Mouse (Mus musculus) midbrain, embryonic 13.5 days (tissue): ENCODE results near the gene Zfp628. TPM values are rescaled to one million over a fixed set of nuclear protein-coding genes. Genes with fewer than 3 reads are reported as not detected.

Experiments used
- ATAC-seq: fragments of 200-750 bp; cut with Nextera tagmentation; 2 replicates; pipeline ENCODE4 v1.8.0; 2017; ENCODE audit warnings: mild to moderate bottlenecking, moderate TSS enrichment, moderate library complexity
- H3K27ac ChIP-seq: fragments of 300-500 bp; sonication (generic); 2 replicates; pipeline ENCODE4 v1.5.1; 2015; ENCODE audit warnings: inconsistent platforms, mild to moderate bottlenecking, moderate library complexity
- H3K27me3 ChIP-seq: fragments of 300-500 bp; sonication (generic); 2 replicates; pipeline ENCODE4 v1.6.1; 2015; ENCODE audit warnings: mild to moderate bottlenecking, inconsistent platforms
- H3K36me3 ChIP-seq: fragments of 300-500 bp; sonication (generic); 2 replicates; pipeline ENCODE4 v1.6.1; 2015; ENCODE audit warnings: mild to moderate bottlenecking, inconsistent platforms
- H3K4me1 ChIP-seq: fragments of 300-500 bp; sonication (generic); replicated peaks from 2 replicates; pipeline ENCODE4 v1.6.1; 2015; ENCODE audit warnings: inconsistent platforms
- H3K4me2 ChIP-seq: fragments of 300-500 bp; sonication (generic); replicated peaks from 2 replicates; pipeline ENCODE4 v1.6.1; 2015; ENCODE audit warnings: moderate library complexity, mild to moderate bottlenecking, inconsistent platforms
- H3K4me3 ChIP-seq: fragments of 300-500 bp; sonication (generic); replicated peaks from 2 replicates; pipeline ENCODE4 v1.5.1; 2015; ENCODE audit warnings: mild to moderate bottlenecking, inconsistent platforms
- H3K9ac ChIP-seq: fragments of 300-500 bp; sonication (generic); replicated peaks from 2 replicates; pipeline ENCODE4 v1.6.1; 2015; ENCODE audit warnings: mild to moderate bottlenecking, inconsistent platforms
- H3K9me3 ChIP-seq: fragments of 300-500 bp; sonication (generic); 2 replicates; pipeline ENCODE4 v1.6.1; 2016; ENCODE audit warnings: mild to moderate bottlenecking, inconsistent platforms
- WGBS: fragments of 180-500 bp; shearing (Covaris S2); methylation state at CpG from one replicate; pipeline ENCODE4 v1.1.7; 2015; 5-methylcytosine and 5-hydroxymethylcytosine counted together
- polyA plus RNA-seq: library from polyadenylated mRNA; unstranded; fragments of >200 nt; fragmentation: Nextera tagmentation; extraction: Ambion mirVana; gene quantifications from 2 replicates; pipeline ENCODE4 v1.2.1, GENCODE M21; 2015

Zfp628 gene
- polyA plus RNA-seq, 1 experiment from 2014 or later: 4.3 TPM

GRCm38 (mm10) chr7:4899649-4900522 is 15.1 kb upstream of the Zfp628 start:
- peak overlapping the region; percentile 48; the same call in 1 of the 2 replicates for H3K9ac ChIP-seq
- 5% methylated on average over 19 of the region's 19 CpGs for WGBS

GRCm38 (mm10) chr7:4900523-4900851 is 14.5 kb upstream of the Zfp628 start:
- peak; percentile 25; the same call in 1 of the 2 replicates for ATAC-seq
- peak overlapping the region; percentile 54 for H3K4me2 ChIP-seq
- H3K4me3 ChIP-seq: peak overlapping the region; percentile 30; the same call in 1 of the 2 replicates
- H3K9ac ChIP-seq: no peak overlapping the region
- no peak overlapping the region for H3K27ac ChIP-seq
- H3K9me3 ChIP-seq: no peaks in the 10 kb centered on the region
- no peaks in the 10 kb centered on the region for H3K27me3 ChIP-seq
- 17% methylated on average over 11 of the region's 11 CpGs for WGBS
- peaks cover 19% of the 10 kb centered on the region for H3K4me1 ChIP-seq
- no peaks in the 10 kb centered on the region for H3K36me3 ChIP-seq

More at GRCm38 (mm10) chr7:4899649-4900522, 15.1 kb upstream of the Zfp628 start:
- peak; percentile 57 for ATAC-seq
- Histone ChIP-seq H3K27me3 (no peaks in the 10 kb centered on the region), H3K36me3 (no peaks in the 10 kb centered on the region), H3K4me3 (peak overlapping the region; percentile 30), H3K9me3 (no peaks in the 10 kb centered on the region), H3K27ac (no peak overlapping the region), H3K4me1 (peaks cover 19% of the 10 kb centered on the region), H3K4me2 (peak overlapping the region; percentile 54)

DNA sequence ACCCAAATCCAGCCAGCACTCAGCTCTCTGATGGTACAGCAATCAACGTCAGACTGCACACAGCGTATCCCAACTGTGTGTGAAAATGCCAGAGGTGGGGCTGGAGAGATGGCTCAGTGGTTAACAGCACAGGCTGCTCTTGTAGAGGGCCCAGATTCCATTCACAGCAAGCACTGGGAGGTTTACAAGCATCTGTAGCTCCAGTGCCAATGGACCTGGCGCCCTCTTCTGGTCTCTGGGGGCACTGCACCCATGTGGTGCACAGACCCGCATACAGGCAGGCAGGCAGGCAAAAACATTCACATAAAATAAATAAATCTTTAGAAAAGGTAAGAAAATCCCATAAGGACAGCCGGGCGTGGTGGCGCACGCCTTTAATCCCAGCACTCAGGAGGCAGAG is 13.8 kb upstream of the Zfp628 start:
- no peak for ATAC-seq
- Histone ChIP-seq H3K4me3 (no peak overlapping the region), H3K27ac (no peak overlapping the region), H3K27me3 (no peaks in the 10 kb centered on the region), H3K9me3 (no peaks in the 10 kb centered on the region), H3K4me1 (peaks cover 19% of the 10 kb centered on the region), H3K9ac (no peak overlapping the region), H3K4me2 (no peak overlapping the region), H3K36me3 (no peaks in the 10 kb centered on the region)
- WGBS: 52% methylated on average over 8 of the region's 8 CpGs

GRCm38 (mm10) chr7:4902404-4902803 is 12.6 kb upstream of the Zfp628 start:
- WGBS: 81% methylated on average over 9 of the region's 9 CpGs
- no peak overlapping the region for H3K9ac ChIP-seq

DNA sequence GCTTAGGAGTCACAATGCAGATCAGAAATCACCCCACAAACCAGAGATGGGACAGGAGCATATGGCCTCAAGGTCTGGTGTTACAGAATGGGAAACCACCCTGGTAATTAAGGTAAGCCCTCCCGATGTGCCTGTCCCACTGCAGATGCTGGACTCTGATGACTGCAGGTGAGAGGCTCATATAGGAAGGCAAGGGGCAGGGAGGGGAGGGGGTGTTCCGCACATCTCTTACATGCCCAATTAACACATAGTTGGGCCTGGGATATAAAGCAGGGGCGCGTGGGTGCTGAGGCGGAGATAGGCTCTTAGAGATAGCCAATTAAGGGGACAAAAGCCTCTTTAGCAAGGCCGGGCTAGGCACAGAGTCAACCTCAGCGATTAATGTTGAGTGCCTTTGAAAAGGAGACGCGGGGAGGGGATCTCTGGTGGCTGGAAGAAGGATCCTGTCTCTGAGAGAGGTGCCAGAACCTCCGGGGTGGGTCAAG is 8.5 kb upstream of the Zfp628 start, which contains the start of gene Gm36210:
TSS of gene Gm36210 (minus strand) at position 51 of the 485 bp plus-strand sequence.
- 47% methylated on average over 10 of the region's 10 CpGs for WGBS
- H3K9me3 ChIP-seq: no peaks in the 10 kb centered on the region
- H3K4me3 ChIP-seq: no peak within 1 kb of the TSS
- no peak within 1 kb of the TSS for H3K27ac ChIP-seq
- H3K4me1 ChIP-seq: no peaks in the 10 kb centered on the region
- H3K4me2 ChIP-seq: no peak within 1 kb of the TSS
- no peak within 1 kb of the TSS for H3K9ac ChIP-seq
- no peaks in the 10 kb centered on the region for H3K27me3 ChIP-seq
- ATAC-seq: no peak
- H3K36me3 ChIP-seq: no peaks in the 10 kb centered on the region

More at GRCm38 (mm10) chr7:4902404-4902803, 12.6 kb upstream of the Zfp628 start:
- no peak overlapping the region for H3K4me2 ChIP-seq
- ATAC-seq: no peak
- H3K4me1 ChIP-seq: peaks cover 19% of the 10 kb centered on the region
- H3K27ac ChIP-seq: no peak overlapping the region
- H3K4me3 ChIP-seq: no peak overlapping the region
- H3K27me3 ChIP-seq: no peaks in the 10 kb centered on the region
- no peaks in the 10 kb centered on the region for H3K36me3 ChIP-seq
- no peaks in the 10 kb centered on the region for H3K9me3 ChIP-seq

- Histone ChIP-seq H3K4me2 (0 out of 2 replicates have a peak overlapping the region, but pooled peaks have one; percentile 0), H3K27me3 (no peaks in the 10 kb centered on the region), H3K4me3 (no peak overlapping the region), H3K27ac (no peak overlapping the region), H3K9ac (no peak overlapping the region; the same call in 1 of the 2 replicates), H3K9me3 (no peaks in the 10 kb centered on the region), H3K36me3 (no peaks in the 10 kb centered on the region), H3K4me1 (peaks cover 16% of the 10 kb centered on the region)
- 38% methylated on average over 9 of the region's 9 CpGs for WGBS
- no peak for ATAC-seq
Observed at GRCm38 (mm10) chr7:4911561-4911960, 3.5 kb upstream of the Zfp628 start.

DNA sequence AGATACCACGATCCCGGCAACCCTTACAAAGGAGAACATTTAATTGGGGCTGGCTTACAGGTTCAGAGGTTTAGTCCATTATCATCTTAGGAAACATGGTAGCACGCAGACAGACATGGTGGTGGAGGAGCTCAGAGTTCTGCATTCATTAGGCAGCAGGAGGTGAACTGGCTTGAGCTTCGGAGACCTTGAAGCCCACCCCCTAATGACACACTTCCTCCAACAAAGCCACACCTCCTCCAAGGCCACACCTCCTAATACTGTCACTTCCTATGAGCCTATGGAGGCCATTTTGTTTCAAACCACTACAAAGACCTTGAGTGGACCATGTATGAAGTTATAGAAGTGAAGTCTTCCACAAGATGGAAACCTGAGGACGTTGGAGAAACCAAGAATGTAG is 2.8 kb upstream of the Zfp628 start:
- H3K27ac ChIP-seq: no peak overlapping the region
- 0 out of 2 replicates have a peak overlapping the region, but pooled peaks have one; percentile 0 for H3K4me3 ChIP-seq
- no peak for ATAC-seq
- H3K4me1 ChIP-seq: peaks cover 23% of the 10 kb centered on the region
- H3K36me3 ChIP-seq: no peaks in the 10 kb centered on the region
- no peak overlapping the region for H3K4me2 ChIP-seq
- no peak overlapping the region for H3K9ac ChIP-seq
- 64% methylated on average over 5 of the region's 5 CpGs for WGBS
- H3K9me3 ChIP-seq: no peaks in the 10 kb centered on the region
- no peaks in the 10 kb centered on the region for H3K27me3 ChIP-seq

DNA sequence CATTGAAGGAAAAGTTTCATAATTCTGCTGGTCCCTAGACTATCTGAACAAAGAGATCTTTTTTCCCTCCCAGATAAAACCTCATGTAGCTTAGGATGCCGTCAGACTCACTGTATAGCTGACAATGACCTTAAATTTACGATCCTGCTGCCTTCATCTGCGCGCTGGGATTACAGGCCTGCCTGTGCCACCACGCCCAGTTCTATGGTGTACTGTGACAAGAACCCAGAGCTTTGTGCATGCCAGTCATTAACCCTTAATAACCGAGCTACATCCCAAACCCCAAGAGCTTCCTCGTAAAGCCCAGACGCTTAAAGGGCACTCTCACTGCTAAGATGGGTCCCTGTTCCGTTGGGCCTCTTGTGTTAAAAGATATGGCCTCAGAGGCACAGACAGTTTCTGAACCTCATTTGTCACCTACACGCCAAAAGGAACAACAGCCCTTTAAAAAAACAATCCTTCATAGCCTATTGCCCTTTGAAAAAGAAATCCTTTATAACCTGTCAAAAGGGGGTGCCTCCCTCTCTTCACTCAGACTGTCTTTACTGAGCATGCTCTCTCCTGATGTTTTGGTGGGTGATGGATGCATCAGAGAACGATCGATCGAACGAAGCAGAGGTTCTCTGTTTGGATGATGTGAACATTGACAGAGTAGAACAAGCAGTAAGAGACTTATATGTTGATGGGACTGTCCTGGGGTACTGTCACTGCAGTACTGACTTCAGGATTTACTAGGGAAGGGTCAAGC is 826 bp downstream of the Zfp628 start:
- H3K36me3 ChIP-seq: peaks cover 33% of the 10 kb centered on the region
- H3K4me2 ChIP-seq: peak overlapping the region; percentile 89
- 19% methylated on average over 14 of the region's 14 CpGs for WGBS
- H3K9ac ChIP-seq: peak overlapping the region; percentile 84
- peak overlapping the region; percentile 54 for H3K4me3 ChIP-seq
- no peaks in the 10 kb centered on the region for H3K27me3 ChIP-seq
- peak overlapping the region; percentile 97 for H3K27ac ChIP-seq
- peaks cover 36% of the 10 kb centered on the region for H3K4me1 ChIP-seq
- peak; percentile 24 for ATAC-seq
- no peaks in the 10 kb centered on the region for H3K9me3 ChIP-seq

GRCm38 (mm10) chr7:4917494-4917893 is 2.5 kb downstream of the Zfp628 start:
- ATAC-seq: no peak
- H3K4me3 ChIP-seq: no peak overlapping the region
- peaks cover 38% of the 10 kb centered on the region for H3K36me3 ChIP-seq
- H3K4me2 ChIP-seq: no peak overlapping the region; the same call in 1 of the 2 replicates
- WGBS: 95% methylated on average over 2 of the region's 2 CpGs
- peaks cover 52% of the 10 kb centered on the region for H3K4me1 ChIP-seq
- H3K27ac ChIP-seq: no peak overlapping the region
- H3K27me3 ChIP-seq: no peaks in the 10 kb centered on the region
- H3K9ac ChIP-seq: peak overlapping the region; percentile 84
- H3K9me3 ChIP-seq: no peaks in the 10 kb centered on the region

DNA sequence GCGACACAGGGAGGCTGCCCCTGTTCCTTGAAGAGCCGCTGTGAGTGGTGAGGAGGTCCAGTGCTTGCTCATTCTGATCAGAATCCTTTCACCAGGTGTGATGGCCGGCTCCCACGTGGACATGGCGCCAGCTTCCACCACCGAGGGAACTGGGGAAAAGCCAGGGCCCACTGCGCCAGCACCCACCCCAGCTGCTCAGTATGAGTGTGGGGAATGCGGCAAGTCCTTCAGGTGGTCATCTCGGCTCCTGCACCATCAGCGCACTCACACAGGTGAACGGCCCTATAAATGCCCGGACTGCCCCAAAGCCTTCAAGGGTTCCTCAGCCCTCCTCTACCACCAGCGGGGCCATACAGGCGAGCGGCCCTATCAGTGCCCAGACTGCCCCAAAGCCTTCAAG is 3.7 kb downstream of the Zfp628 start:
- peaks cover 38% of the 10 kb centered on the region for H3K36me3 ChIP-seq
- H3K27ac ChIP-seq: no peak overlapping the region
- H3K4me1 ChIP-seq: peaks cover 63% of the 10 kb centered on the region
- H3K27me3 ChIP-seq: no peaks in the 10 kb centered on the region
- WGBS: 93% methylated on average over 15 of the region's 15 CpGs
- H3K9me3 ChIP-seq: no peaks in the 10 kb centered on the region
- H3K4me2 ChIP-seq: no peak overlapping the region
- no peak for ATAC-seq
- 0 out of 2 replicates have a peak overlapping the region, but pooled peaks have one; percentile 2 for H3K9ac ChIP-seq
- no peak overlapping the region for H3K4me3 ChIP-seq

- no peak overlapping the region for H3K27ac ChIP-seq
- H3K4me3 ChIP-seq: no peak overlapping the region
- ATAC-seq: no peak
- WGBS: 86% methylated on average over 21 of the region's 21 CpGs
- H3K9ac ChIP-seq: 0 out of 2 replicates have a peak overlapping the region, but pooled peaks have one; percentile 2
- no peaks in the 10 kb centered on the region for H3K9me3 ChIP-seq
- no peaks in the 10 kb centered on the region for H3K27me3 ChIP-seq
- peaks cover 66% of the 10 kb centered on the region for H3K4me1 ChIP-seq
- peaks cover 38% of the 10 kb centered on the region for H3K36me3 ChIP-seq
- no peak overlapping the region for H3K4me2 ChIP-seq
Observed at GRCm38 (mm10) chr7:4919096-4919495, 4.1 kb downstream of the Zfp628 start.

GRCm38 (mm10) chr7:4919971-4920370 is 5.0 kb downstream of the Zfp628 start:
- H3K4me2 ChIP-seq: no peak overlapping the region
- no peak overlapping the region for H3K4me3 ChIP-seq
- WGBS: 89% methylated on average over 21 of the region's 21 CpGs
- H3K9me3 ChIP-seq: no peaks in the 10 kb centered on the region
- no peak overlapping the region for H3K9ac ChIP-seq
- peaks cover 69% of the 10 kb centered on the region for H3K4me1 ChIP-seq
- no peak for ATAC-seq
- H3K27ac ChIP-seq: no peak overlapping the region
- H3K36me3 ChIP-seq: peaks cover 38% of the 10 kb centered on the region
- H3K27me3 ChIP-seq: no peaks in the 10 kb centered on the region
